Mouse (Mus musculus) hindbrain, embryonic 12.5 days (tissue): ENCODE measurements around the gene Fat3. TPM values are rescaled to one million over a fixed set of nuclear protein-coding genes. Genes with fewer than 3 reads are reported as not detected.

ENCODE experiments used
- ATAC-seq: fragments of 200-750 bp; cut with Nextera tagmentation; 2 replicates; pipeline ENCODE4 v1.8.0; 2017; ENCODE audit warnings: moderate TSS enrichment; ENCODE audit not compliant: low FRiP score
- H3K27ac ChIP-seq: fragments of 300-500 bp; sonication (generic); 2 replicates; pipeline ENCODE4 v1.5.1; 2016; ENCODE audit warnings: mild to moderate bottlenecking
- H3K27me3 ChIP-seq: fragments of 300-500 bp; sonication (generic); 2 replicates; pipeline ENCODE4 v1.6.1; 2016; ENCODE audit warnings: mild to moderate bottlenecking
- H3K36me3 ChIP-seq: fragments of 300-500 bp; sonication (generic); 2 replicates; pipeline ENCODE4 v1.6.1; 2016; ENCODE audit warnings: mild to moderate bottlenecking
- H3K4me1 ChIP-seq: fragments of 300-500 bp; sonication (generic); 2 replicates; pipeline ENCODE4 v1.6.1; 2016
- H3K4me2 ChIP-seq: fragments of 300-500 bp; sonication (generic); replicated peaks from 2 replicates; pipeline ENCODE4 v1.6.1; 2016; ENCODE audit warnings: mild to moderate bottlenecking
- H3K4me3 ChIP-seq: fragments of 300-500 bp; sonication (generic); 2 replicates; pipeline ENCODE4 v1.5.1; 2016; ENCODE audit warnings: mild to moderate bottlenecking
- H3K9ac ChIP-seq: fragments of 300-500 bp; sonication (generic); 2 replicates; pipeline ENCODE4 v1.6.1; 2016; ENCODE audit warnings: mild to moderate bottlenecking, moderate library complexity
- H3K9me3 ChIP-seq: fragments of 300-500 bp; sonication (generic); replicated peaks from 2 replicates; pipeline ENCODE4 v1.6.1; 2016; ENCODE audit warnings: mild to moderate bottlenecking
- WGBS: fragments of 180-500 bp; shearing (Covaris S2); methylation state at CpG from one replicate; pipeline ENCODE4 v1.1.7; 2016; 5-methylcytosine and 5-hydroxymethylcytosine counted together
- polyA plus RNA-seq: library from polyadenylated mRNA; unstranded; fragments of >200 nt; fragmentation: Nextera tagmentation; extraction: Ambion mirVana; gene quantifications from 2 replicates; pipeline ENCODE4 v1.2.1, GENCODE M21; 2016

The Fat3 gene
- polyA plus RNA-seq, 1 experiment from 2014 or later, result 11.6 TPM

GRCm38 (mm10) chr9:16092051-16092967 lies 408.8 kb downstream of the Fat3 start:
- Histone ChIP-seq H3K4me3 (no peak overlapping the region), H3K27ac (no peak overlapping the region), H3K36me3 (no peaks in the 10 kb centered on the region), H3K9me3 (no peaks in the 10 kb centered on the region), H3K4me2 (no peak overlapping the region), H3K27me3 (no peaks in the 10 kb centered on the region), H3K9ac (no peak overlapping the region), H3K4me1 (peaks cover 11% of the 10 kb centered on the region)
- peak; percentile 51; the same call in 1 of the 2 replicates for ATAC-seq
- 28% methylated on average over 5 of the region's 5 CpGs for WGBS

- Histone ChIP-seq H3K4me1 (peaks cover 7% of the 10 kb centered on the region), H3K36me3 (no peaks in the 10 kb centered on the region), H3K4me2 (no peak overlapping the region), H3K9ac (no peak overlapping the region), H3K9me3 (no peaks in the 10 kb centered on the region), H3K27ac (peak overlapping the region; percentile 55), H3K27me3 (no peaks in the 10 kb centered on the region), H3K4me3 (no peak overlapping the region)
- 20% methylated on average over 2 of the region's 2 CpGs for whole genome bisulfite sequencing
- no peak for ATAC-seq
These were observed 421.8 kb downstream of the Fat3 start for GRCm38 (mm10) chr9:16079292-16079691.

GRCm38 (mm10) chr9:16074664-16075063 lies 426.4 kb downstream of the Fat3 start:
- Histone ChIP-seq H3K27me3 (no peaks in the 10 kb centered on the region), H3K36me3 (no peaks in the 10 kb centered on the region), H3K4me2 (no peak overlapping the region), H3K27ac (no peak overlapping the region), H3K9ac (no peak overlapping the region), H3K9me3 (no peaks in the 10 kb centered on the region), H3K4me3 (no peak overlapping the region), H3K4me1 (peaks cover 5% of the 10 kb centered on the region)
- WGBS, result 31% methylated on average over 2 of the region's 2 CpGs
- ATAC-seq, result no peak

GRCm38 (mm10) chr9:16074116-16074515 lies 427.0 kb downstream of the Fat3 start:
- no peak overlapping the region for H3K27ac ChIP-seq
- no peak overlapping the region for H3K4me2 ChIP-seq
- H3K4me1 ChIP-seq, result no peaks in the 10 kb centered on the region; the same call in none of the 2 replicates
- no peak overlapping the region for H3K4me3 ChIP-seq
- ATAC-seq, result no peak
- H3K27me3 ChIP-seq, result no peaks in the 10 kb centered on the region
- no peaks in the 10 kb centered on the region for H3K9me3 ChIP-seq
- WGBS, result 48% methylated on average over 6 of the region's 6 CpGs
- no peaks in the 10 kb centered on the region for H3K36me3 ChIP-seq
- no peak overlapping the region for H3K9ac ChIP-seq

- WGBS, result 70% methylated on average over 4 of the region's 4 CpGs
- no peak overlapping the region for H3K4me2 ChIP-seq
These were observed 437.6 kb downstream of the Fat3 start for GRCm38 (mm10) chr9:16063447-16063846.

GRCm38 (mm10) chr9:16062472-16062871 lies 438.6 kb downstream of the Fat3 start:
- no peak overlapping the region for H3K9ac ChIP-seq
- H3K27ac ChIP-seq, result no peak overlapping the region
- H3K4me1 ChIP-seq, result no peaks in the 10 kb centered on the region
- H3K27me3 ChIP-seq, result no peaks in the 10 kb centered on the region
- no peak for ATAC-seq
- no peak overlapping the region for H3K4me2 ChIP-seq
- no peak overlapping the region for H3K4me3 ChIP-seq
- H3K9me3 ChIP-seq, result no peaks in the 10 kb centered on the region
- no peaks in the 10 kb centered on the region for H3K36me3 ChIP-seq

More at GRCm38 (mm10) chr9:16063447-16063846, 437.6 kb downstream of the Fat3 start:
- Histone ChIP-seq H3K9me3 (no peaks in the 10 kb centered on the region), H3K36me3 (no peaks in the 10 kb centered on the region), H3K27ac (no peak overlapping the region), H3K27me3 (no peaks in the 10 kb centered on the region), H3K4me1 (no peaks in the 10 kb centered on the region), H3K4me3 (no peak overlapping the region), H3K9ac (no peak overlapping the region)
- ATAC-seq, result no peak

- 95% methylated on average over 2 of the region's 2 CpGs for WGBS
- Histone ChIP-seq H3K27me3 (no peaks in the 10 kb centered on the region), H3K4me2 (no peak overlapping the region), H3K9me3 (no peaks in the 10 kb centered on the region), H3K27ac (no peak overlapping the region), H3K4me3 (no peak overlapping the region), H3K9ac (no peak overlapping the region), H3K36me3 (no peaks in the 10 kb centered on the region), H3K4me1 (no peaks in the 10 kb centered on the region)
- no peak for ATAC-seq
These were observed 454.4 kb downstream of the Fat3 start for GRCm38 (mm10) chr9:16046686-16047085.

GRCm38 (mm10) chr9:16037375-16037774 lies 463.7 kb downstream of the Fat3 start:
- 90% methylated on average over 3 of the region's 3 CpGs for WGBS
- Histone ChIP-seq H3K27ac (no peak overlapping the region), H3K9me3 (no peaks in the 10 kb centered on the region), H3K27me3 (no peaks in the 10 kb centered on the region), H3K4me1 (no peaks in the 10 kb centered on the region), H3K36me3 (no peaks in the 10 kb centered on the region), H3K4me3 (no peak overlapping the region), H3K4me2 (no peak overlapping the region), H3K9ac (no peak overlapping the region)
- ATAC-seq, result no peak

GRCm38 (mm10) chr9:16036346-16036745 lies 464.7 kb downstream of the Fat3 start:
- no peak overlapping the region for H3K9ac ChIP-seq

GRCm38 (mm10) chr9:16029715-16030285 lies 471.3 kb downstream of the Fat3 start:
- Histone ChIP-seq H3K4me3 (no peak overlapping the region), H3K27me3 (no peaks in the 10 kb centered on the region), H3K9me3 (no peaks in the 10 kb centered on the region), H3K4me1 (no peaks in the 10 kb centered on the region), H3K9ac (no peak overlapping the region), H3K4me2 (no peak overlapping the region), H3K36me3 (no peaks in the 10 kb centered on the region), H3K27ac (no peak overlapping the region)
- ATAC-seq, result no peak
- WGBS, result 79% methylated on average over 11 of the region's 11 CpGs

More at GRCm38 (mm10) chr9:16036346-16036745, 464.7 kb downstream of the Fat3 start:
- ATAC-seq, result no peak
- H3K9me3 ChIP-seq, result no peaks in the 10 kb centered on the region
- H3K36me3 ChIP-seq, result no peaks in the 10 kb centered on the region
- no peaks in the 10 kb centered on the region for H3K27me3 ChIP-seq
- no peak overlapping the region for H3K4me2 ChIP-seq
- no peak overlapping the region for H3K27ac ChIP-seq
- H3K4me3 ChIP-seq, result no peak overlapping the region
- H3K4me1 ChIP-seq, result no peaks in the 10 kb centered on the region

GRCm38 (mm10) chr9:16029066-16029465 lies 472.0 kb downstream of the Fat3 start:
- H3K9ac ChIP-seq, result no peak overlapping the region
- H3K9me3 ChIP-seq, result no peaks in the 10 kb centered on the region
- 67% methylated on average over 4 of the region's 4 CpGs for WGBS
- no peak overlapping the region for H3K4me2 ChIP-seq
- H3K36me3 ChIP-seq, result no peaks in the 10 kb centered on the region
- H3K27ac ChIP-seq, result no peak overlapping the region
- no peaks in the 10 kb centered on the region for H3K27me3 ChIP-seq
- H3K4me1 ChIP-seq, result no peaks in the 10 kb centered on the region
- ATAC-seq, result no peak
- no peak overlapping the region for H3K4me3 ChIP-seq

- no peak overlapping the region for H3K4me3 ChIP-seq
- no peak overlapping the region for H3K9ac ChIP-seq
- WGBS, result 56% methylated on average over 4 of the region's 4 CpGs
- H3K27me3 ChIP-seq, result no peaks in the 10 kb centered on the region
- no peak overlapping the region for H3K27ac ChIP-seq
- H3K4me1 ChIP-seq, result no peaks in the 10 kb centered on the region
- H3K9me3 ChIP-seq, result no peaks in the 10 kb centered on the region
- H3K4me2 ChIP-seq, result no peak overlapping the region
- ATAC-seq, result no peak
- no peaks in the 10 kb centered on the region for H3K36me3 ChIP-seq
These were observed 472.6 kb downstream of the Fat3 start for GRCm38 (mm10) chr9:16028394-16028911.
